Mouse (Mus musculus): ENCODE results near the gene Cdk14. TPM values are rescaled to one million over a fixed set of nuclear protein-coding genes. Genes with fewer than 3 reads are reported as not detected.

Gene Cdk14
- total RNA-seq, 2 experiments from 2014 or later: 171 to 187 TPM

- DNase-seq (ENCODE audit: low spot score in 2 of 2): no peak
- intact Hi-C loops (cut with DNase I): no loop called here
Measured at GRCm38 (mm10) chr5:4790265-4790664, 629.8 kb downstream of the Cdk14 start.

GRCm38 (mm10) chr5:4788484-4788883 is 631.6 kb downstream of the Cdk14 start:
- intact Hi-C loops (cut with DNase I): no loop called here
- DNase-seq (ENCODE audit: low spot score in 2 of 2): no peak

GRCm38 (mm10) chr5:4786816-4787215 is 633.3 kb downstream of the Cdk14 start:
- DNase-seq (ENCODE audit: low spot score in 2 of 2): no peak
- intact Hi-C loops (cut with DNase I): no loop called here

GRCm38 (mm10) chr5:4778274-4778673 is 641.8 kb downstream of the Cdk14 start:
- DNase-seq (ENCODE audit: low spot score in 2 of 2): no peak
- intact Hi-C loops (cut with DNase I): no loop called here

GRCm38 (mm10) chr5:4776495-4776894 is 643.6 kb downstream of the Cdk14 start:
- intact Hi-C loops (cut with DNase I): no loop called here
- DNase-seq (ENCODE audit: low spot score in 2 of 2): no peak

- peak in 1 of 2 experiments; percentile 28 for DNase-seq (ENCODE audit: low spot score in 2 of 2)
- intact Hi-C loops (cut with DNase I): no loop called here
Measured at GRCm38 (mm10) chr5:4773090-4773772, 646.9 kb downstream of the Cdk14 start.

GRCm38 (mm10) chr5:4770609-4771008 is 649.5 kb downstream of the Cdk14 start:
- DNase-seq (ENCODE audit: low spot score in 2 of 2): no peak
- intact Hi-C loops (cut with DNase I): no loop called here

GRCm38 (mm10) chr5:4767896-4768295 is 652.2 kb downstream of the Cdk14 start:
- no peak for DNase-seq (ENCODE audit: low spot score in 2 of 2)
- intact Hi-C loops (cut with DNase I): no loop called here

- intact Hi-C loops (cut with DNase I): no loop called here
- no peak for DNase-seq (ENCODE audit: low spot score in 2 of 2)
Measured at GRCm38 (mm10) chr5:4766719-4767118, 653.4 kb downstream of the Cdk14 start.

GRCm38 (mm10) chr5:4761891-4762290 is 658.2 kb downstream of the Cdk14 start:
- intact Hi-C loops (cut with DNase I): no loop called here
- DNase-seq (ENCODE audit: low spot score in 2 of 2): no peak

GRCm38 (mm10) chr5:4758331-4759080 is 661.6 kb downstream of the Cdk14 start:
- intact Hi-C loops (cut with DNase I): loop anchor here (5.0 kb wide), 3 partner anchors 159 to 261 kb away; no protein-coding TSS in a partner anchor
- no peak for DNase-seq (ENCODE audit: low spot score in 2 of 2)

- intact Hi-C loops (cut with DNase I): loop anchor here (5.0 kb wide), 3 partner anchors 159 to 261 kb away; no protein-coding TSS in a partner anchor
- DNase-seq (ENCODE audit: low spot score in 2 of 2): peak; percentile 88 to 92
Measured at GRCm38 (mm10) chr5:4757902-4758301, 662.2 kb downstream of the Cdk14 start, which contains the start of gene Fzd1. Gene Fzd1 (minus strand): TSS chr5:4758035.

GRCm38 (mm10) chr5:4756871-4757711 is 663.0 kb downstream of the Cdk14 start:
- peak; percentile 51 to 72 for DNase-seq (ENCODE audit: low spot score in 2 of 2)
- intact Hi-C loops (cut with DNase I): loop anchor here (5.0 kb wide), 3 partner anchors 160 to 260 kb away; no protein-coding TSS in a partner anchor

- DNase-seq (ENCODE audit: low spot score in 2 of 2): peak in 1 of 2 experiments; percentile 31
- intact Hi-C loops (cut with DNase I): loop anchor here (5.0 kb wide), 3 partner anchors 161 to 259 kb away; no protein-coding TSS in a partner anchor
Measured at GRCm38 (mm10) chr5:4756001-4756681, 664.0 kb downstream of the Cdk14 start.

- intact Hi-C loops (cut with DNase I): loop anchor here (2.0 to 5.0 kb wide), 4 partner anchors 162 to 491 kb away; no protein-coding TSS in a partner anchor
- DNase-seq (ENCODE audit: low spot score in 2 of 2): no peak
Measured at GRCm38 (mm10) chr5:4755326-4755725, 664.8 kb downstream of the Cdk14 start.

GRCm38 (mm10) chr5:4754701-4755281 is 665.3 kb downstream of the Cdk14 start:
- intact Hi-C loops (cut with DNase I): loop anchor here (2.0 to 5.0 kb wide), 4 partner anchors 163 to 490 kb away; no protein-coding TSS in a partner anchor
- DNase-seq (ENCODE audit: low spot score in 2 of 2): no peak
